Mouse (Mus musculus): ENCODE measurements around the gene Tmc8. TPM values are rescaled to one million over a fixed set of nuclear protein-coding genes. Genes with fewer than 3 reads are reported as not detected.
A peak's percentile ranks its signal among the peaks of the same experiment; 100 is the strongest.
"Not testable (repeated sequence)": the region's sequence is repeated elsewhere in the genome, so short reads cannot be mapped to it uniquely, and the experiment has no call there.

The Tmc8 gene
- polyA plus RNA-seq, 1 experiment from 2014 or later, result 21.6 TPM

GRCm38 (mm10) chr11:117799174-117799573 lies 17.3 kb downstream of the Tmc8 start:
- peak overlapping the region; percentile 95 for H3K27ac ChIP-seq
- H3K4me1 ChIP-seq, result peaks cover 98% of the 10 kb centered on the region
- H3K4me3 ChIP-seq, result peak overlapping the region; percentile 81
- H3K36me3 ChIP-seq, result peaks cover 56% of the 10 kb centered on the region
- no peaks in the 10 kb centered on the region for H3K27me3 ChIP-seq (replicated peaks)
- 49% methylated on average over 5 of the region's 5 CpGs for WGBS (ENCODE audit: insufficient replicate concordance)
- H3K9ac ChIP-seq, result peak overlapping the region; percentile 91
- no peak for ATAC-seq
- peak overlapping the region; percentile 84 for H3K4me2 ChIP-seq
- H3K9me3 ChIP-seq (replicated peaks), result no peaks in the 10 kb centered on the region

GRCm38 (mm10) chr11:117800038-117800437 lies 18.2 kb downstream of the Tmc8 start:
- no peak for ATAC-seq
- H3K4me2 ChIP-seq, result peak overlapping the region; percentile 84
- H3K9me3 ChIP-seq (replicated peaks), result no peaks in the 10 kb centered on the region
- peaks cover 96% of the 10 kb centered on the region for H3K4me1 ChIP-seq
- H3K27me3 ChIP-seq (replicated peaks), result no peaks in the 10 kb centered on the region
- H3K4me3 ChIP-seq, result peak overlapping the region; percentile 81
- peak overlapping the region; percentile 95 for H3K27ac ChIP-seq
- H3K36me3 ChIP-seq, result peaks cover 64% of the 10 kb centered on the region
- 86% methylated on average over 7 of the region's 7 CpGs for WGBS (ENCODE audit: insufficient replicate concordance)
- peak overlapping the region; percentile 91 for H3K9ac ChIP-seq

DNA sequence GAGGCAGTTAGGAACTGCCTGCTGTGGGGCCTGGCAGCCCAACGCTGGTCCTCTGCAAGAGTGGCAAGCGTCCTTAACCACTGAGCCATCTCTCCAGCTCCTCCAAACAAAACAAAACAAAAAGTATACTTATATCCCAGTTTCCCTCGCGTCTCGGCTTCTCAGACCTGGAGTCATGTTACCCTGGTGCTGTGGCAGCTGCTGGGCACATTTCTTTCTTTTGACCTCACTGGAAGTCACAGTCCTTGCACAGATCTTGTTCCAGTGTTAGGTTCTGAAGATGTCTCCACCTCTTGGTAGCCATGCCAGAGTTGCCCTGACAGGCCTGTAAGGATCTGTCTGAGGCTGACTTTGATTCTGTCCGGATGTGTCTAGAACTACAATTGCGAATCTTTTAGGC lies 19.8 kb downstream of the Tmc8 start:
- peak overlapping the region; percentile 81 for H3K4me3 ChIP-seq
- WGBS (ENCODE audit: insufficient replicate concordance), result 88% methylated on average over 7 of the region's 7 CpGs

GRCm38 (mm10) chr11:117803166-117803688 lies 21.4 kb downstream of the Tmc8 start:
- Histone ChIP-seq H3K9me3 (replicated peaks) (no peaks in the 10 kb centered on the region), H3K4me2 (peak overlapping the region; percentile 84), H3K9ac (peak overlapping the region; percentile 91), H3K4me1 (peaks cover 83% of the 10 kb centered on the region), H3K27ac (peak overlapping the region; percentile 95), H3K27me3 (replicated peaks) (no peaks in the 10 kb centered on the region), H3K36me3 (peaks cover 96% of the 10 kb centered on the region), H3K4me3 (peak overlapping the region; percentile 81)
- ATAC-seq, result no peak
- 89% methylated on average over 3 of the region's 3 CpGs for WGBS (ENCODE audit: insufficient replicate concordance)

More for the DNA sequence above, 19.8 kb downstream of the Tmc8 start:
- Histone ChIP-seq H3K4me1 (peaks cover 87% of the 10 kb centered on the region), H3K9me3 (replicated peaks) (no peaks in the 10 kb centered on the region), H3K9ac (peak overlapping the region; percentile 91), H3K36me3 (peaks cover 80% of the 10 kb centered on the region), H3K27ac (peak overlapping the region; percentile 95), H3K4me2 (peak overlapping the region; percentile 84), H3K27me3 (replicated peaks) (no peaks in the 10 kb centered on the region)
- ATAC-seq, result no peak

DNA sequence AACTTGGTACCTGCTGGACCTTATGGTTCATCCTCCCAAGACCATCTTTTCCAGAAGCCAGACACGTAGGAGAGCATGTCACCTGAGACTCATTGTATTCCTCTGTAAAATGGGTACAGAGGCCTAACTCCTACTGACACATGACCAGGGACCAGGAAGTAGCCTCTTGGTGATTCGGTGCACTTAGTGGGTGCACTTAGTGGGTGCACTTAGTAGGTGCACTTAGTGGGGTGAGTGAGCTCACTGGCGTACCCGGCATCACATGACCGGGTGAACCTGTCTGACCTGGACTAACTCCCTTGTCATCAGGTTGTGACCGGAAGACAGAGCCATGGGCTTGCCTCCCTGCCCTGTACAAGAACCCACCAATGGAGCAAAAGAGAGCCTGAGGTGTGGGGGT lies 24.9 kb downstream of the Tmc8 start:
- Histone ChIP-seq H3K9me3 (replicated peaks) (no peaks in the 10 kb centered on the region), H3K36me3 (peaks cover 77% of the 10 kb centered on the region), H3K27me3 (replicated peaks) (no peaks in the 10 kb centered on the region), H3K9ac (no peak overlapping the region), H3K27ac (no peak overlapping the region), H3K4me1 (peaks cover 80% of the 10 kb centered on the region), H3K4me3 (no peak overlapping the region), H3K4me2 (no peak overlapping the region)
- 94% methylated on average over 6 of the region's 6 CpGs for WGBS (ENCODE audit: insufficient replicate concordance)
- no peak for ATAC-seq

DNA sequence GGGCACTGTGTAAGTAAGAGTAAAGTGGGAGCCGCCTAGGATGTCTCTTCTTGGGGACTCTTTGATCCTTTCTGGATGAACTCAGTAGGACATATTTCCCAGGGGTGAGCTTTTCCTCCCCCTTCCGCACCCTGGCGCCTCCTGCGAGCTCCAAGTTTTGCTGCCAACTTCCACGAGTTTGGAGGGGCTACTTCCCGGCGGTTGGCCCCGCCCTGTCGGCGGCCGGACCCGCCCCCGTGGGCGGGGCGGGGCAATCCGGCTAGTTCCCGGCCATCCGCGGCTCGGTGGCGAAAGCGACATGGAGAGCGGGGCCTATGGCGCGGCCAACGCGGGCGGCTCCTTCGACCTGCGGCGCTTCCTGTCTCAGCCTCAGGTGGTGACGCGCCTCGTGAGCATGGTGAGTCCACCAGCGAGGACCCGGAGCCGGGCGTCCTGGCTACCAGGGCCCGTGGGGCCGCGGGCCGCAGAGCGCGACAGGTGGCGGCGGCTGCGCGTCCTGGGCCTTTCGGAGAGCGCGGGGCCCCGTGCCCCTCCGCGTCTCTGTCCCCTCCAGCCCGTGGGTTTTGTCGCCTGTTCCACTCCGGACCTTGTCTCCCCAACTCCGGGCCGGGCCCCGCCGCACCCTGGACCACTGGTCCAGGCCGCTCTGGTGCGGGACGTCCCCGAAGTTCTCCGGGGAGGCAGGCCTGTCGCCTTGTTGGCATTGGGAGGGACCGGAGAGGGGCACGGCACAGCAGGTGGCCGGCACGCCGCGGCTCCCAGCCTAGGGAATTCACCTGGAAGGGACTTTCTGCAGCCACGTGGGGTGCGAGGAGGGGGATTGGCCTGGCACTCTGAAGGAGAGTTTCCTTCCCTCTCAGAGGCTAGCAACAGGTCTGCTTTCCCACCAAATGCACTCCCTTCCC lies 27.8 kb downstream of the Tmc8 start, which contains the start of the genes Gm20708 and Syngr2:
TSS of gene Gm20708 (plus strand) at position 262 of the 905 bp plus-strand sequence.
TSS of gene Syngr2 (plus strand) at position 262 of the 905 bp plus-strand sequence.
- Histone ChIP-seq H3K4me3 (peak within 1 kb of the TSS; percentile 85), H3K27ac (peak within 1 kb of the TSS; percentile 90), H3K36me3 (peaks cover 77% of the 10 kb centered on the region), H3K4me1 (peaks cover 82% of the 10 kb centered on the region), H3K9me3 (replicated peaks) (no peaks in the 10 kb centered on the region), H3K9ac (peak within 1 kb of the TSS; percentile 94), H3K4me2 (peak within 1 kb of the TSS; percentile 95), H3K27me3 (replicated peaks) (no peaks in the 10 kb centered on the region)
- under 1% methylated on average over 57 of the region's 75 CpGs for WGBS (ENCODE audit: insufficient replicate concordance)
- peak; percentile 73 for ATAC-seq

DNA sequence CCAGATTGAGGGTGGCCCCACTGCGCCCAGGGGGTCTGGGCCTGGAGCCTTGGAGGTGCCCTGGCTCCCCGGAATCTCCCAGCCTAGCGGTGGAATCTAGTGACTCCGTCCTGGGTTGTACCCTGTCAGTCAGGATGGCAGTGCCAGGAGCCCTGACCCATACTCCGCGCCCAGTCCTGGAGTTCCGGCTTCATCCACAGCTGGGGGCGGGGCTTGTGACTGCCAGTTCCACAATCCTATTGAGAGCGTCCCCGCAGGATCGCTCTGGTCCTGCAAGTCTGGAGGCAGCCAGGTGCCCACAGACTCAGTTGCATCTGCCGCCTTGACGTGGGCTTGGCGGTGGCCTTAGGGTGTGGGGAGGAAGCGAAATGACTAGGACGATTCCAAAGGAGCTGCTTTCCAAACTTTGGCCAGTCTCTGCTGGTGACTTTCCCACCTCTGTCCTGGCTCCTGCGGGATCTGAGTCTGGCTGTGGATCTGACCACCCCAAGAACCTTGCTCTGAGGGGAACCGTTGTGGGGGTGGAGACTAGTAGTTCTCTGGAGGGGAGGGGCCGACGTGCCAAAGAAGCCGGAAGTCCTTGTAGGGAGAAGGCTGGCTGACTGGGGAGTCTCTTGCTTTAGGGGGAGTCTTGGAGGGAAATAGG lies 28.6 kb downstream of the Tmc8 start:
- peak; percentile 74 for ATAC-seq

GRCm38 (mm10) chr11:117813867-117814266 lies 32.0 kb downstream of the Tmc8 start:
- H3K27ac ChIP-seq, result peak overlapping the region; percentile 63

More for the DNA sequence above, 28.6 kb downstream of the Tmc8 start:
- Histone ChIP-seq H3K36me3 (peaks cover 77% of the 10 kb centered on the region), H3K4me3 (peak overlapping the region; percentile 85), H3K9ac (peak overlapping the region; percentile 94), H3K4me1 (peaks cover 85% of the 10 kb centered on the region), H3K27me3 (replicated peaks) (no peaks in the 10 kb centered on the region), H3K4me2 (peak overlapping the region; percentile 95), H3K27ac (peak overlapping the region; percentile 90), H3K9me3 (replicated peaks) (no peaks in the 10 kb centered on the region)
- 1% methylated on average over 21 of the region's 21 CpGs for WGBS (ENCODE audit: insufficient replicate concordance)

GRCm38 (mm10) chr11:117814704-117815366 lies 33.0 kb downstream of the Tmc8 start:
- Histone ChIP-seq H3K4me2 (no peak overlapping the region), H3K9me3 (replicated peaks) (no peaks in the 10 kb centered on the region), H3K27ac (peak overlapping the region; percentile 63), H3K36me3 (peaks cover 87% of the 10 kb centered on the region), H3K27me3 (replicated peaks) (no peaks in the 10 kb centered on the region), H3K9ac (no peak overlapping the region), H3K4me3 (no peak overlapping the region), H3K4me1 (peaks cover 91% of the 10 kb centered on the region)
- ATAC-seq, result no peak
- 76% methylated on average over 6 of the region's 6 CpGs for WGBS (ENCODE audit: insufficient replicate concordance)

More at GRCm38 (mm10) chr11:117813867-117814266, 32.0 kb downstream of the Tmc8 start:
- H3K36me3 ChIP-seq, result peaks cover 78% of the 10 kb centered on the region
- no peak overlapping the region for H3K4me2 ChIP-seq
- no peak for ATAC-seq
- 57% methylated on average over 5 of the region's 5 CpGs for WGBS (ENCODE audit: insufficient replicate concordance)
- peaks cover 88% of the 10 kb centered on the region for H3K4me1 ChIP-seq
- no peaks in the 10 kb centered on the region for H3K9me3 ChIP-seq (replicated peaks)
- no peak overlapping the region for H3K4me3 ChIP-seq
- peak overlapping the region; percentile 23; the same call in 1 of the 2 replicates for H3K9ac ChIP-seq
- no peaks in the 10 kb centered on the region for H3K27me3 ChIP-seq (replicated peaks)

GRCm38 (mm10) chr11:117815850-117816249 lies 34.0 kb downstream of the Tmc8 start:
- not testable (repeated sequence) for H3K4me2 ChIP-seq; H3K27me3 ChIP-seq (replicated peaks); ATAC-seq; H3K9ac ChIP-seq; H3K9me3 ChIP-seq (replicated peaks); H3K4me3 ChIP-seq
- Histone ChIP-seq H3K27ac (peak overlapping the region; percentile 49), H3K4me1 (peaks cover 81% of the 10 kb centered on the region), H3K36me3 (peaks cover 97% of the 10 kb centered on the region)
- 85% methylated on average over 9 of the region's 9 CpGs for WGBS (ENCODE audit: insufficient replicate concordance)

DNA sequence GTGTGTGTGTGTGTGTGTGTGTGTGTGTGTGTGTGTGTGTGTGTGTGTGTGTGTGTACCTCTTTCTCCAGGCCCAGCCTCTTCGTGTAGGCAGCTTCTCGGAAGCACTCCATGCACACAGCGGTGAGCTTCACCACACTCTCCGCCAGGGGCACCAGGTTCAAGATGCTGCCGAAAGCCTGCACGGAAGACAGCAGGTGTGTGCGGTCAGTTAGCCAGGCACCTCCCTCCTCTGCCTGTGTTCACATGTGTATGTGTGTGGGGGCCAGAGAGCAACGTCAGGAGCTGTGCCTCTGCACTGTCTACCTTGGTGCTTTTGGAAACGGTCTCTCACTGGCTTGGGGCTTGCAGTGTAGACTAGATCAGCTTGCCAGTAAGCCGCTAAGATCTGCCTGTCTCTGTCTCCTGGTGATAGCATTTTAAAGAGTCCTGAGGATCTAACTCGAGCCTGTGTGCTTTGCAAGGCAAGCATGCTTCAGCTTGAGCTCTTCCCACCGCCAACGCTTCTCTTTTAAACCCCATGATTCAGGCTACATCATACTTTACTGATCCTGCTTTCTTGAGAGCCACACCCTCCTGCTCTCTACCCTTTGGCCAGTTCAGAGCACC lies 34.6 kb downstream of the Tmc8 start:
- no peak overlapping the region for H3K4me3 ChIP-seq
- H3K9me3 ChIP-seq (replicated peaks), result no peaks in the 10 kb centered on the region
- H3K4me2 ChIP-seq, result no peak overlapping the region
- 80% methylated on average over 13 of the region's 13 CpGs for WGBS (ENCODE audit: insufficient replicate concordance)
- no peak overlapping the region for H3K9ac ChIP-seq
- no peaks in the 10 kb centered on the region for H3K27me3 ChIP-seq (replicated peaks)
- peaks cover 76% of the 10 kb centered on the region for H3K4me1 ChIP-seq
- H3K27ac ChIP-seq, result peak overlapping the region; percentile 63
- peaks cover 100% of the 10 kb centered on the region for H3K36me3 ChIP-seq
- ATAC-seq, result no peak

Measured in liver, embryonic 12.5 days (tissue).